Mouse (Mus musculus): ENCODE data around the gene Lemd1. TPM values are rescaled to one million over a fixed set of nuclear protein-coding genes. Genes with fewer than 3 reads are reported as not detected.

The Lemd1 gene
- polyA plus RNA-seq, 1 experiment from 2014 or later, result 1.9 TPM

GRCm38 (mm10) chr1:132237585-132238159, 46.4 kb downstream of the Lemd1 start:
- WGBS, result 19% methylated on average over 6 of the region's 6 CpGs

DNA sequence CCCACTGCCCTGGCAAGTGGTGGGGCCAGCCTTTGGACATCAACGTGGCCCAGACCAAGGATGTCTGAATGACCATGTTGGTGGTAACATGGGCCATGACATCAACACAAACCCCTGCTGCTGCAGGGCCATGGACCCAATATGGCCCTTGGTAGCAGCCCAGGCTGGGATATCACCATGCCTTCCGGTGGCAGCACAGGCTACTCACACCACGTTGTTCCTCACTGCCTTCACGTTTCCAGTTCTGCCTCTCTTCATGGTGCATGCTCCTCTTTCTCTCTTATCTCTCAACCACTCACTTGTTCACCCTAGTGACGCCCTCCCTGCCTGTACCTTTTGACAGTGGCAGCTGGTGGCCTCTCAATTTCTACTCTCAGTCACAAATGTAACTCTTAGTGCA, 53.8 kb downstream of the Lemd1 start:
- Histone ChIP-seq H3K4me3 (ENCODE audit: low read depth, low read length) (no peak overlapping the region), H3K9ac (no peak overlapping the region), H3K4me2 (no peak overlapping the region), H3K27me3 (ENCODE audit: insufficient read depth, low read length) (no peaks in the 10 kb centered on the region), H3K27ac (ENCODE audit: low read depth) (no peak overlapping the region), H3K36me3 (ENCODE audit: insufficient read depth) (no peaks in the 10 kb centered on the region), H3K9me3 (ENCODE audit: low read depth, low read length) (no peaks in the 10 kb centered on the region), H3K4me1 (ENCODE audit: insufficient read depth) (no peaks in the 10 kb centered on the region)
- TF ChIP-seq CTCF (IDR thresholded peaks at IDR 0.05; ENCODE audit: low read depth), result no peak
- DNase-seq (no peak), ATAC-seq (ENCODE audit: insufficient read depth) (no peak)
- WGBS, result 61% methylated on average over 5 of the region's 5 CpGs

More at GRCm38 (mm10) chr1:132237585-132238159, 46.4 kb downstream of the Lemd1 start:
- H3K9me3 ChIP-seq (ENCODE audit: low read depth, low read length), result no peaks in the 10 kb centered on the region
- TF ChIP-seq CTCF (IDR thresholded peaks at IDR 0.05; ENCODE audit: low read depth), result peak; percentile 93
- H3K4me3 ChIP-seq (ENCODE audit: low read depth, low read length), result no peak overlapping the region
- no peaks in the 10 kb centered on the region for H3K4me1 ChIP-seq (ENCODE audit: insufficient read depth)
- no peak overlapping the region for H3K27ac ChIP-seq (ENCODE audit: low read depth)
- H3K36me3 ChIP-seq (ENCODE audit: insufficient read depth), result no peaks in the 10 kb centered on the region
- no peak overlapping the region for H3K9ac ChIP-seq
- H3K27me3 ChIP-seq (ENCODE audit: insufficient read depth, low read length), result 0 out of 2 replicates have a peak, but pooled peaks cover 6% of the 10 kb centered on the region
- ATAC-seq (ENCODE audit: insufficient read depth) (no peak), DNase-seq (peak; percentile 82)
- no peak overlapping the region for H3K4me2 ChIP-seq

DNA sequence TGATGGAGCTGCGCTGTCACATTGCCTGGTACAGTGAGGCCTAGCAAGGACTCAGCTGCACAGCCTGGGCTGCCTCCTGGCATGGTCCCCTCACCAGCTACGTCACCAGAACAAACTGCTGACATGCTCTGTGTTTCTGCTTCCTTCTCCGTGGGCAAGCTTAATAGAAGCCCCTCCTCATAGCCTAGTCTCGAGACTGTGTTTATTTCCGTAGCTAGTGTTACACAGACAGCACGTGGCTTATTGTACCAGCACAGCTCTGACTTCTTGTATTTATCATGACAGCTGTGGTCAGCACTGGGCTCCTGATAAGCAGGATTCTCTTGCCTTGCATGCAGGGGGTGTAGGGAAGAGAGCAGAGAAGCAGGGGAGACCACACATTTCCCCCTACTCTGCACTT, 54.9 kb downstream of the Lemd1 start:
- WGBS, result 33% methylated on average over 6 of the region's 6 CpGs
- TF ChIP-seq CTCF (IDR thresholded peaks at IDR 0.05; ENCODE audit: low read depth), result no peak
- H3K4me1 ChIP-seq (ENCODE audit: insufficient read depth), result no peaks in the 10 kb centered on the region

GRCm38 (mm10) chr1:132246641-132247040, 55.4 kb downstream of the Lemd1 start:
- DNase-seq (no peak), ATAC-seq (ENCODE audit: insufficient read depth) (no peak)
- H3K9ac ChIP-seq, result no peak overlapping the region
- no peak for TF ChIP-seq CTCF (IDR thresholded peaks at IDR 0.05; ENCODE audit: low read depth)
- H3K27me3 ChIP-seq (ENCODE audit: insufficient read depth, low read length), result no peaks in the 10 kb centered on the region
- H3K27ac ChIP-seq (ENCODE audit: low read depth), result no peak overlapping the region
- H3K4me1 ChIP-seq (ENCODE audit: insufficient read depth), result no peaks in the 10 kb centered on the region
- 82% methylated on average over 4 of the region's 4 CpGs for WGBS
- H3K4me3 ChIP-seq (ENCODE audit: low read depth, low read length), result no peak overlapping the region
- H3K36me3 ChIP-seq (ENCODE audit: insufficient read depth), result no peaks in the 10 kb centered on the region
- H3K4me2 ChIP-seq, result no peak overlapping the region
- no peaks in the 10 kb centered on the region for H3K9me3 ChIP-seq (ENCODE audit: low read depth, low read length)

More for the DNA sequence above, 54.9 kb downstream of the Lemd1 start:
- Histone ChIP-seq H3K27me3 (ENCODE audit: insufficient read depth, low read length) (no peaks in the 10 kb centered on the region), H3K9ac (no peak overlapping the region), H3K4me2 (no peak overlapping the region), H3K36me3 (ENCODE audit: insufficient read depth) (no peaks in the 10 kb centered on the region), H3K4me3 (ENCODE audit: low read depth, low read length) (no peak overlapping the region), H3K27ac (ENCODE audit: low read depth) (no peak overlapping the region), H3K9me3 (ENCODE audit: low read depth, low read length) (no peaks in the 10 kb centered on the region)
- ATAC-seq (ENCODE audit: insufficient read depth) (peak; percentile 8; the same call in 1 of the 2 replicates), DNase-seq (no peak)

DNA sequence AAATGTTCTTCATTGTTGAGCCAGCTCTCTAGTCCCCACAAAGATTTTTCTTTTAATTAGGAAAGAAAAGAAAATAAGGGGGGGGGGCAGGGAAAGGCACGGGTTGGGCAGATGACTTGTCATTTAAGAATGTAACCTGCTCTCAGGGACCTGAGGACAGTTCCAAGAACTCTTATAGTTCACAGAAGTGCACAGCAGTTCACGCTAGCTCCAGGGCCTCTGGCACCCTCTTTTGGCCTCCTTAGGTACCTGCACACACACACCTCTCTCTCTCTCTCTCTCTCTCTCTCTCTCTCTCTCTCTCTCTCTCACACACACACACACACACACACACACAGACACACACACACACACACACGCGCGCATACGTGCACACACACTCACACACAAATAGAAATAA, 63.2 kb downstream of the Lemd1 start:
- WGBS, result 79% methylated on average over 6 of the region's 6 CpGs
- ATAC-seq (ENCODE audit: insufficient read depth) (no peak), DNase-seq (no peak)
- Histone ChIP-seq H3K36me3 (ENCODE audit: insufficient read depth) (no peaks in the 10 kb centered on the region), H3K4me2 (no peak overlapping the region), H3K27ac (ENCODE audit: low read depth) (no peak overlapping the region), H3K9me3 (ENCODE audit: low read depth, low read length) (no peaks in the 10 kb centered on the region), H3K9ac (no peak overlapping the region), H3K4me1 (ENCODE audit: insufficient read depth) (no peaks in the 10 kb centered on the region), H3K27me3 (ENCODE audit: insufficient read depth, low read length) (no peaks in the 10 kb centered on the region), H3K4me3 (ENCODE audit: low read depth, low read length) (no peak overlapping the region)
- TF ChIP-seq CTCF (IDR thresholded peaks at IDR 0.05; ENCODE audit: low read depth), result peak; percentile 12; the same call in 1 of the 2 replicates

DNA sequence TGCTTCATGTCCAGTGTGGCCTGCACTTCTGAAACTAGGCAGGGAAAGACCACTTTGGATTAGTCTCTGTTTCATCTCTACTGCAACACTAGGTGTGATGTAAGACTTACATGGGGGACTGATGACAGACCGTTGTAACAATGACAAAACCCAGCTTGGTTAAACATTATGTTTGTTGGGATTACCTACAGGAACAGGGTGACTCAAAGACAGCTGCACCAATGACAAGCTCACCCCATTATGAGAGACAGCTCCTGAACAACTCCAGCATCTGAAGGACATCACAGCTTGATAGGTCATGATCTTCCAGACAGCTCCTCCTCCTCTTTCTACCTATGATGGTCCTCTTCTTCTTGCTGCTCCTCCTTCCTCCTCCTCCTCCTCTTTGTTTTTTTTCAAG, 69.1 kb downstream of the Lemd1 start:
- H3K9ac ChIP-seq, result no peak overlapping the region
- no peak overlapping the region for H3K4me3 ChIP-seq (ENCODE audit: low read depth, low read length)
- no peak overlapping the region for H3K4me2 ChIP-seq
- DNase-seq (no peak), ATAC-seq (ENCODE audit: insufficient read depth) (no peak)
- H3K27ac ChIP-seq (ENCODE audit: low read depth), result no peak overlapping the region
- no peaks in the 10 kb centered on the region for H3K27me3 ChIP-seq (ENCODE audit: insufficient read depth, low read length)
- no peak for TF ChIP-seq CTCF (IDR thresholded peaks at IDR 0.05; ENCODE audit: low read depth)
- no peaks in the 10 kb centered on the region for H3K9me3 ChIP-seq (ENCODE audit: low read depth, low read length)
- H3K4me1 ChIP-seq (ENCODE audit: insufficient read depth), result no peaks in the 10 kb centered on the region
- no peaks in the 10 kb centered on the region for H3K36me3 ChIP-seq (ENCODE audit: insufficient read depth)
- WGBS, result 76% methylated on average over 1 of the region's 1 CpGs

DNA sequence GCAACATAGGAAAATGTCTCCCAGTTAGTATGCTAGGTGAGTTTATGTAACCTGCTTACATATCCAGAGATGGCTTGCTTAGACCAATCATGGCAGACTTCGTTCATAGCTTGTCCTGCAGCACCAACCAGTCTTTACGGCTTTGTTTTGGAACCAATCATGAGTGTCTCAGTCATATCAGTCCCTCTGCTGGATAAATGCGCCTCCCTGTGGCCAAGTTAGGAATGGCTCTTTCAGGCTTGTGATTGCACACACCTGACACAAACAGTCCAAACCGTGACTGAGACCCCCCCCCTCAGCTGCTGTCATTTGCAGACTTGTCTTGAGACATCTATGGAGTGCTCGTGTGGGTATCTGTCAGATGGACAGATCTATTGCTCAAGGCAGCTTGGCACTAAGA, 69.8 kb downstream of the Lemd1 start:
- no peak overlapping the region for H3K27ac ChIP-seq (ENCODE audit: low read depth)
- 58% methylated on average over 5 of the region's 5 CpGs for WGBS
- DNase-seq (peak; percentile 11), ATAC-seq (ENCODE audit: insufficient read depth) (no peak)
- no peak overlapping the region for H3K4me3 ChIP-seq (ENCODE audit: low read depth, low read length)
- no peaks in the 10 kb centered on the region for H3K27me3 ChIP-seq (ENCODE audit: insufficient read depth, low read length)
- H3K36me3 ChIP-seq (ENCODE audit: insufficient read depth), result no peaks in the 10 kb centered on the region
- H3K9ac ChIP-seq, result no peak overlapping the region
- peak; percentile 44 for TF ChIP-seq CTCF (IDR thresholded peaks at IDR 0.05; ENCODE audit: low read depth)
- no peaks in the 10 kb centered on the region for H3K9me3 ChIP-seq (ENCODE audit: low read depth, low read length)
- no peaks in the 10 kb centered on the region for H3K4me1 ChIP-seq (ENCODE audit: insufficient read depth)
- H3K4me2 ChIP-seq, result no peak overlapping the region
